Mouse (Mus musculus) heart, postnatal 4 days (tissue): ENCODE measurements around the gene Rnf43. TPM values are rescaled to one million over a fixed set of nuclear protein-coding genes. Genes with fewer than 3 reads are reported as not detected.
A peak's percentile ranks its signal among the peaks of the same experiment; 100 is the strongest.

Source experiments
- DNase-seq: peaks from one replicate; pipeline ENCODE4 v3.0.0; 2021
- total RNA-seq, 2 experiments: library from RNA; stranded (reverse); gene quantifications; 2 replicates each; pipeline ENCODE4 v1.2.3; 2021

The Rnf43 gene
- total RNA-seq, 2 experiments from 2014 or later: 0.36 to 0.95 TPM

GRCm38 (mm10) chr11:87748132-87749119, 85.9 kb downstream of the Rnf43 start:
- DNase-seq: no peak

GRCm38 (mm10) chr11:87749192-87750042, 86.9 kb downstream of the Rnf43 start:
- peak; percentile 26 for DNase-seq

GRCm38 (mm10) chr11:87750043-87750421, 87.5 kb downstream of the Rnf43 start:
- DNase-seq: no peak

GRCm38 (mm10) chr11:87750521-87750920, 88.0 kb downstream of the Rnf43 start:
- DNase-seq: no peak

GRCm38 (mm10) chr11:87751031-87751430, 88.5 kb downstream of the Rnf43 start:
- DNase-seq: no peak

- DNase-seq: no peak
These were observed 89.0 kb downstream of the Rnf43 start for GRCm38 (mm10) chr11:87751491-87751966.

GRCm38 (mm10) chr11:87752307-87752706, 89.8 kb downstream of the Rnf43 start:
- DNase-seq: no peak

- DNase-seq: no peak
These were observed 90.7 kb downstream of the Rnf43 start for GRCm38 (mm10) chr11:87753255-87753654.

GRCm38 (mm10) chr11:87753891-87754501, 91.5 kb downstream of the Rnf43 start:
- DNase-seq: no peak

- DNase-seq: no peak
These were observed 92.1 kb downstream of the Rnf43 start for GRCm38 (mm10) chr11:87754603-87755002.

GRCm38 (mm10) chr11:87755360-87756017, 93.0 kb downstream of the Rnf43 start:
- peak; percentile 31 for DNase-seq

GRCm38 (mm10) chr11:87756251-87756820, 93.8 kb downstream of the Rnf43 start:
- DNase-seq: no peak

GRCm38 (mm10) chr11:87757001-87757954, 94.8 kb downstream of the Rnf43 start:
- no peak for DNase-seq

- DNase-seq: no peak
These were observed 95.8 kb downstream of the Rnf43 start for GRCm38 (mm10) chr11:87758161-87758911.

GRCm38 (mm10) chr11:87758957-87759608, 96.6 kb downstream of the Rnf43 start:
- no peak for DNase-seq

- no peak for DNase-seq
These were observed 97.1 kb downstream of the Rnf43 start for GRCm38 (mm10) chr11:87759609-87760005.

- no peak for DNase-seq
These were observed 98.0 kb downstream of the Rnf43 start, which contains the start of gene Tspoap1 for GRCm38 (mm10) chr11:87760301-87761081. Tspoap1 (plus strand) TSS chr11:87760541.

GRCm38 (mm10) chr11:87761181-87761721, 98.7 kb downstream of the Rnf43 start:
- no peak for DNase-seq
